Mouse (Mus musculus) heart, embryonic 10.5 days (tissue): Measurements from ENCODE around the gene Ythdf2. TPM values are rescaled to one million over a fixed set of nuclear protein-coding genes. Genes with fewer than 3 reads are reported as not detected.
A peak's percentile ranks its signal among the peaks of the same experiment; 100 is the strongest.
"Not testable (repeated sequence)": the region's sequence is repeated elsewhere in the genome, so short reads cannot be mapped to it uniquely, and the experiment has no call there.

Experiments used
- DNase-seq: peaks from one replicate; pipeline ENCODE4 v3.0.0-alpha.2; 2017; ENCODE audit warnings: low spot score
- H3K27ac ChIP-seq: fragments of 300-500 bp; sonication (generic); 2 replicates; pipeline ENCODE4 v1.5.1; 2016; ENCODE audit warnings: mild to moderate bottlenecking
- H3K27me3 ChIP-seq: fragments of 300-500 bp; sonication (generic); 2 replicates; pipeline ENCODE4 v1.6.1; 2016; ENCODE audit warnings: mild to moderate bottlenecking; ENCODE audit not compliant: poor library complexity, insufficient read depth, severe bottlenecking
- H3K36me3 ChIP-seq: fragments of 300-500 bp; sonication (generic); 2 replicates; pipeline ENCODE4 v1.6.1; 2016; ENCODE audit warnings: mild to moderate bottlenecking, moderate library complexity
- H3K4me1 ChIP-seq: fragments of 300-500 bp; sonication (generic); 2 replicates; pipeline ENCODE4 v1.6.1; 2016; ENCODE audit warnings: mild to moderate bottlenecking
- H3K4me3 ChIP-seq: fragments of 300-500 bp; sonication (generic); 2 replicates; pipeline ENCODE4 v1.5.1; 2016; ENCODE audit warnings: mild to moderate bottlenecking, moderate library complexity
- H3K9me3 ChIP-seq: fragments of 300-500 bp; sonication (generic); 2 replicates; pipeline ENCODE4 v1.6.1; 2016; ENCODE audit warnings: mild to moderate bottlenecking, moderate library complexity
- WGBS: fragments of 180-500 bp; shearing (Covaris S2); methylation state at CpG from one replicate; pipeline ENCODE4 v1.1.7; 2016; 5-methylcytosine and 5-hydroxymethylcytosine counted together
- polyA plus RNA-seq: library from polyadenylated mRNA; unstranded; fragments of >200 nt; fragmentation: Nextera tagmentation; extraction: Ambion mirVana; gene quantifications from 2 replicates; pipeline ENCODE4 v1.2.1, GENCODE M21; 2016

The Ythdf2 gene
- polyA plus RNA-seq, 1 experiment from 2014 or later = 91.6 TPM

GRCm38 (mm10) chr4:132238356-132238755 is 26.3 kb upstream of the Ythdf2 start:
- Histone ChIP-seq H3K27me3 (no peaks in the 10 kb centered on the region), H3K4me1 (no peaks in the 10 kb centered on the region), H3K9me3 (no peaks in the 10 kb centered on the region), H3K27ac (no peak overlapping the region), H3K36me3 (peaks cover 94% of the 10 kb centered on the region), H3K4me3 (no peak overlapping the region)
- DNase-seq = no peak
- WGBS = 84% methylated on average over 4 of the region's 4 CpGs

GRCm38 (mm10) chr4:132234710-132235109 is 22.6 kb upstream of the Ythdf2 start:
- DNase-seq = no peak
- no peak overlapping the region for H3K4me3 ChIP-seq
- H3K36me3 ChIP-seq = peaks cover 97% of the 10 kb centered on the region
- H3K27me3 ChIP-seq = no peaks in the 10 kb centered on the region
- no peaks in the 10 kb centered on the region for H3K9me3 ChIP-seq
- no peaks in the 10 kb centered on the region for H3K4me1 ChIP-seq
- WGBS = 92% methylated on average over 8 of the region's 8 CpGs
- H3K27ac ChIP-seq = no peak overlapping the region

- Histone ChIP-seq H3K4me1 (no peaks in the 10 kb centered on the region), H3K27me3 (no peaks in the 10 kb centered on the region), H3K4me3 (no peak overlapping the region), H3K27ac (no peak overlapping the region), H3K9me3 (no peaks in the 10 kb centered on the region), H3K36me3 (peaks cover 95% of the 10 kb centered on the region)
- no peak for DNase-seq
- WGBS = 87% methylated on average over 5 of the region's 5 CpGs
Observed at GRCm38 (mm10) chr4:132230422-132230821, 18.3 kb upstream of the Ythdf2 start.

GRCm38 (mm10) chr4:132222001-132222400 is 9.9 kb upstream of the Ythdf2 start:
- not testable (repeated sequence) for H3K9me3 ChIP-seq, H3K4me3 ChIP-seq, H3K27ac ChIP-seq, H3K27me3 ChIP-seq, H3K4me1 ChIP-seq, DNase-seq
- H3K36me3 ChIP-seq = peaks cover 41% of the 10 kb centered on the region
- 94% methylated on average over 5 of the region's 5 CpGs for WGBS

- 87% methylated on average over 6 of the region's 6 CpGs for WGBS
Observed at GRCm38 (mm10) chr4:132218439-132218838, 6.3 kb upstream of the Ythdf2 start.

GRCm38 (mm10) chr4:132217781-132218180 is 5.7 kb upstream of the Ythdf2 start:
- H3K4me3 ChIP-seq = no peak overlapping the region
- H3K27me3 ChIP-seq = no peaks in the 10 kb centered on the region
- no peak for DNase-seq
- H3K4me1 ChIP-seq = peaks cover 10% of the 10 kb centered on the region; the same call in 1 of the 2 replicates
- H3K9me3 ChIP-seq = no peaks in the 10 kb centered on the region
- H3K27ac ChIP-seq = no peak overlapping the region
- H3K36me3 ChIP-seq = peaks cover under 1% of the 10 kb centered on the region; the same call in 1 of the 2 replicates
- WGBS = 75% methylated on average over 2 of the region's 2 CpGs

More at GRCm38 (mm10) chr4:132218439-132218838, 6.3 kb upstream of the Ythdf2 start:
- DNase-seq, H3K27me3 ChIP-seq, H3K4me3 ChIP-seq, H3K27ac ChIP-seq, H3K36me3 ChIP-seq, H3K9me3 ChIP-seq: not testable (repeated sequence)
- peaks cover 10% of the 10 kb centered on the region; the same call in 1 of the 2 replicates for H3K4me1 ChIP-seq

GRCm38 (mm10) chr4:132216602-132217001 is 4.5 kb upstream of the Ythdf2 start:
- no peak for DNase-seq
- Histone ChIP-seq H3K4me3 (no peak overlapping the region), H3K36me3 (no peaks in the 10 kb centered on the region), H3K4me1 (peaks cover 15% of the 10 kb centered on the region), H3K27me3 (no peaks in the 10 kb centered on the region), H3K9me3 (no peaks in the 10 kb centered on the region), H3K27ac (no peak overlapping the region)
- WGBS = 22% methylated on average over 1 of the region's 1 CpGs

GRCm38 (mm10) chr4:132214847-132215246 is 2.7 kb upstream of the Ythdf2 start:
- H3K27ac ChIP-seq = no peak overlapping the region
- peaks cover 6% of the 10 kb centered on the region; the same call in 1 of the 2 replicates for H3K36me3 ChIP-seq
- peaks cover 21% of the 10 kb centered on the region for H3K4me1 ChIP-seq
- WGBS = 62% methylated on average over 4 of the region's 4 CpGs
- no peak overlapping the region for H3K4me3 ChIP-seq
- no peak for DNase-seq
- no peaks in the 10 kb centered on the region for H3K27me3 ChIP-seq
- no peaks in the 10 kb centered on the region for H3K9me3 ChIP-seq

- Histone ChIP-seq H3K27ac (peak overlapping the region; percentile 99), H3K4me3 (peak overlapping the region; percentile 89), H3K9me3 (no peaks in the 10 kb centered on the region), H3K27me3 (no peaks in the 10 kb centered on the region), H3K4me1 (peaks cover 16% of the 10 kb centered on the region), H3K36me3 (peaks cover 41% of the 10 kb centered on the region)
- WGBS = under 1% methylated on average over 89 of the region's 89 CpGs
- DNase-seq = peak; percentile 76
Observed at GRCm38 (mm10) chr4:132211091-132211942, 786 bp downstream of the Ythdf2 start.

- Histone ChIP-seq H3K9me3 (no peaks in the 10 kb centered on the region), H3K27ac (no peak overlapping the region), H3K27me3 (no peaks in the 10 kb centered on the region), H3K36me3 (peaks cover 51% of the 10 kb centered on the region), H3K4me3 (peak overlapping the region; percentile 89), H3K4me1 (peaks cover 16% of the 10 kb centered on the region)
- WGBS = 64% methylated on average over 2 of the region's 2 CpGs
- no peak for DNase-seq
Observed at GRCm38 (mm10) chr4:132210325-132210724, 1.8 kb downstream of the Ythdf2 start.

GRCm38 (mm10) chr4:132209299-132209698 is 2.8 kb downstream of the Ythdf2 start:
- Histone ChIP-seq H3K4me3 (no peak overlapping the region), H3K27ac (no peak overlapping the region), H3K36me3 (peaks cover 61% of the 10 kb centered on the region), H3K9me3 (no peaks in the 10 kb centered on the region), H3K27me3 (no peaks in the 10 kb centered on the region), H3K4me1 (peaks cover 11% of the 10 kb centered on the region)
- WGBS = 88% methylated on average over 2 of the region's 2 CpGs
- no peak for DNase-seq

- WGBS = 82% methylated on average over 4 of the region's 4 CpGs
- Histone ChIP-seq H3K36me3 (peaks cover 81% of the 10 kb centered on the region), H3K27me3 (no peaks in the 10 kb centered on the region), H3K27ac (no peak overlapping the region), H3K4me3 (no peak overlapping the region), H3K9me3 (no peaks in the 10 kb centered on the region), H3K4me1 (peaks cover 9% of the 10 kb centered on the region)
- no peak for DNase-seq
Observed at GRCm38 (mm10) chr4:132207280-132207679, 4.8 kb downstream of the Ythdf2 start.

GRCm38 (mm10) chr4:132198771-132199170 is 13.3 kb downstream of the Ythdf2 start:
- Histone ChIP-seq H3K9me3 (no peaks in the 10 kb centered on the region), H3K4me3 (no peak overlapping the region), H3K4me1 (peaks cover 7% of the 10 kb centered on the region; the same call in 1 of the 2 replicates), H3K36me3 (peaks cover 77% of the 10 kb centered on the region), H3K27ac (no peak overlapping the region), H3K27me3 (no peaks in the 10 kb centered on the region)
- DNase-seq = no peak
